Mouse (Mus musculus) R1 (cell line): ENCODE results near the gene 4930519G04Rik.
"Not testable (repeated sequence)": the region's sequence is repeated elsewhere in the genome, so short reads cannot be mapped to it uniquely, and the experiment has no call there.

Experiments
- DNase-seq: peaks from one replicate; pipeline ENCODE4 v3.0.0-alpha.2; 2018; ENCODE audit warnings: low read depth, low spot score

The 4930519G04Rik gene

GRCm38 (mm10) chr5:114913686-114914085, 60.2 kb downstream of the 4930519G04Rik start:
- peak; percentile 34 for DNase-seq

- DNase-seq: no peak
Observed at GRCm38 (mm10) chr5:114914855-114915254, 61.4 kb downstream of the 4930519G04Rik start.

GRCm38 (mm10) chr5:114915854-114916253, 62.4 kb downstream of the 4930519G04Rik start:
- no peak for DNase-seq

GRCm38 (mm10) chr5:114916777-114917176, 63.3 kb downstream of the 4930519G04Rik start:
- no peak for DNase-seq

- DNase-seq: not testable (repeated sequence)
Observed at GRCm38 (mm10) chr5:114917357-114917756, 63.9 kb downstream of the 4930519G04Rik start.

GRCm38 (mm10) chr5:114921551-114922365, 68.3 kb downstream of the 4930519G04Rik start:
- no peak for DNase-seq

GRCm38 (mm10) chr5:114922366-114922731, 68.9 kb downstream of the 4930519G04Rik start:
- DNase-seq: no peak

GRCm38 (mm10) chr5:114922998-114923473, 69.6 kb downstream of the 4930519G04Rik start, which contains the start of gene Oasl1:
TSS of gene Oasl1 (plus strand) at chr5:114923240.
- DNase-seq: peak; percentile 36

- DNase-seq: no peak
Observed at GRCm38 (mm10) chr5:114926153-114926684, 72.8 kb downstream of the 4930519G04Rik start.

GRCm38 (mm10) chr5:114926753-114927152, 73.3 kb downstream of the 4930519G04Rik start:
- no peak for DNase-seq

- peak; percentile 71 for DNase-seq
Observed at GRCm38 (mm10) chr5:114931626-114932025, 78.2 kb downstream of the 4930519G04Rik start.

- no peak for DNase-seq
Observed at GRCm38 (mm10) chr5:114933206-114933605, 79.7 kb downstream of the 4930519G04Rik start.
